Mouse (Mus musculus): ENCODE measurements around the gene Capzb.

DNA sequence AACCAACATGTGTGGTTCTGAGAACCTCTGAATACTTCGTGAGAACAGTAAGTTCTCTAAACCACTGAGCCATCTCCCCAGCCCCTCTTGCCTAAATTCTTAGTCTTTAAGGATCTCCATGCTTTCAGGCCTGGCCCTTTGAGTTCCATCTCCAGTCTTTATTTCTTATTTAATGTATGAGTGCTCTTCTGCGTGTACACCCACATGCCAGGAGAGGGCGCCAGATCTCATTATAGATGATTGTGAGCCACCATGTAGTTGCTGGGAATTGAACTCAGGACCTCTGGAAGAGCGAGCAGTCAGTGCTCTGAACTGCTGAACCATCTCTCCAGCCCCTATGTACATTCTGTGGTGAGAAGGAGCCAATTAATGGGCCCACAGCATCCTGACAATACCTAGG lies 119.9 kb downstream of the Capzb start:
- TF ChIP-seq POLR2A (IDR thresholded peaks at IDR 0.05; ENCODE audit: borderline replicate concordance, extremely low read depth, insufficient read depth, insufficient read length, poor library complexity, severe bottlenecking) (no peak), CTCF (IDR thresholded peaks at IDR 0.05; ENCODE audit: borderline replicate concordance, extremely low read depth, insufficient read depth, insufficient read length) (peak; percentile 22; the same call in 1 of the 2 replicates)

All from brain, embryonic 14.5 days (tissue).